Mouse (Mus musculus): ENCODE data around the gene Ak1. TPM values are rescaled to one million over a fixed set of nuclear protein-coding genes. Genes with fewer than 3 reads are reported as not detected.

Ak1 gene
- polyA plus RNA-seq, 1 experiment from 2014 or later = 31.7 TPM

DNA sequence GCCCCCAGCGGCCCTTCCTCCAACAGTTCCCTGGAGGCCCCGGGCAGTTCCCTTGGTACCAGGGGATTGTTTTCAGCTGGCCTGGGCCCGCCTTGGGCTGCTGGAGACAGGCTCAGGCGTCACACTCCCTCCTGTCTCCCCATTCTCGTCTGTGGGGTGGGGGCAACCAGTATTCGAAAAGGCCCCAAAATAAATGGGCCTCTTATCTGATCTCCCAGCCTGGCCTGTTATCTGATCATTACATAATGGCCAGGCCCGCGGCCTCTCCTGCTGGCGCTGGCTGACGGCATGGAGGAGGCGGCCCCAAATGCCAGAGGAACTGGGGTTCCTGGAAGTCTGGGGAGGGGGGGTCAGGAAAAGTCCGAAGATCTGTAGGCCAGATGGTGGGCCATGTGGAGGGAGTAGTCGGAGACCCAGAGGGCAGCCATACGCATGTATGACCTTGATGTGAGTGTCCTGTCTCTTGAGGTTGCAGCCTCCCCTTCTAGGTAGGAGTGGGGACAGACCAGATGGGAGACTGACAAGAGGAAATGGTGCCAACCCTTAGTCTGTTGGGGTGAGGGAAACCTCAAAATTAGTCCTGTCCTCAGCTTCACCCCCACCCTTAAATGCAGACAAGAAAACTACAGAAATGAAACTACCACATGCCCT, 33.3 kb downstream of the Ak1 start:
- H3K36me3 ChIP-seq (ENCODE audit: insufficient read depth, low read length) = no peaks in the 10 kb centered on the region
- H3K4me2 ChIP-seq (replicated peaks; ENCODE audit: low read depth, low read length) = no peak overlapping the region
- peak; percentile 56 for DNase-seq (ENCODE audit: low spot score)
- H3K4me1 ChIP-seq (ENCODE audit: insufficient read depth, low read depth, low read length) = peaks cover 13% of the 10 kb centered on the region
- H3K9me3 ChIP-seq (ENCODE audit: low read length) = no peaks in the 10 kb centered on the region
- no peak overlapping the region for H3K4me3 ChIP-seq (ENCODE audit: low read depth, low read length)
- no peaks in the 10 kb centered on the region for H3K27me3 ChIP-seq (replicated peaks; ENCODE audit: insufficient read depth, low read length)
- peak; percentile 88 for TF ChIP-seq EP300 (IDR thresholded peaks at IDR 0.05)
- no peak for TF ChIP-seq CTCF (IDR thresholded peaks at IDR 0.05)
- H3K9ac ChIP-seq (replicated peaks; ENCODE audit: low read depth) = no peak overlapping the region
- WGBS = 35% methylated on average over 14 of the region's 14 CpGs
- peak overlapping the region; percentile 86 for H3K27ac ChIP-seq (ENCODE audit: low read length)
- ATAC-seq = peak; percentile 59

DNA sequence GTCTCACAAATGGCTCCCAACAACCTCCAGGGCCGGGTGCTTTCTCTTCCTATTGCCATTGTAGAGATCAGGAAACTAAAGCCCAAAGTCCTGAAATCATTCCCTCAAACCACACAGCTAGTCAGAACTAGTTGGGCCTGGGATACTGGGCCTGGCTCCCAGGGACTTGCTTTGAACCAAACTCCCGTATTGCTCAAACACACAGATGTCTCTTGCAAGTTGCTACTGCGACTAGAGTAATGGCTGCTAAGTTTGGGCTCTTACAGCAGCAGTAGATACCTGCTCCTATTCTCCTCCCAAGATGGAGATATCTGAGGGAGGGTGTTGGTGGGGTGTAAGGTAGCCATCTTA, 33.8 kb downstream of the Ak1 start:
- H3K36me3 ChIP-seq (ENCODE audit: insufficient read depth, low read length) = no peaks in the 10 kb centered on the region
- no peaks in the 10 kb centered on the region for H3K27me3 ChIP-seq (replicated peaks; ENCODE audit: insufficient read depth, low read length)
- H3K27ac ChIP-seq (ENCODE audit: low read length) = peak overlapping the region; percentile 86
- H3K4me1 ChIP-seq (ENCODE audit: insufficient read depth, low read depth, low read length) = peaks cover 13% of the 10 kb centered on the region
- ATAC-seq (no peak), DNase-seq (ENCODE audit: low spot score) (no peak)
- 63% methylated on average over 3 of the region's 3 CpGs for WGBS
- H3K4me2 ChIP-seq (replicated peaks; ENCODE audit: low read depth, low read length) = no peak overlapping the region
- no peaks in the 10 kb centered on the region for H3K9me3 ChIP-seq (ENCODE audit: low read length)
- no peak overlapping the region for H3K9ac ChIP-seq (replicated peaks; ENCODE audit: low read depth)
- no peak overlapping the region for H3K4me3 ChIP-seq (ENCODE audit: low read depth, low read length)
- TF ChIP-seq CTCF (IDR thresholded peaks at IDR 0.05) (no peak), EP300 (IDR thresholded peaks at IDR 0.05) (no peak)

DNA sequence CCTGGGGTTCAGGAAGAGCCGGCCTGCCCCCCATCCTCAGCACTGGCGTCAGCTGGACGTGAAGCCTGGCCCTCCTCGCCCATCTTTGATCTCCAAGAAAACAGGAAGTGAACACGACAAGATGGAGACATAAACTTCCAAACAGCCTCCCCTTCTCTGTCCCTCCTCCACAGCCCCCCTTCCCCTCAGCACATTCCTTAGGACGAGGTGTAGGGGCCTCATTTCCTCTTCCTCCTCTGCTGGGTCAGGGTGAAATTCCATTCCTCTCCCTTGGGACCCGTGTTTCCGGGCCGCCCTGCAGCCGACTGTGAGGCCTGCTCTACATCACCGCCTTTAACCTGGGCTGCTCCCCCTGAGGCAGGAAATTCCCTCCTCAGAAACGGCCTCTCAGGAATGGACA, 34.3 kb downstream of the Ak1 start:
- Histone ChIP-seq H3K36me3 (ENCODE audit: insufficient read depth, low read length) (no peaks in the 10 kb centered on the region), H3K4me3 (ENCODE audit: low read depth, low read length) (no peak overlapping the region), H3K27ac (ENCODE audit: low read length) (peak overlapping the region; percentile 86), H3K4me1 (ENCODE audit: insufficient read depth, low read depth, low read length) (peaks cover 13% of the 10 kb centered on the region), H3K27me3 (replicated peaks; ENCODE audit: insufficient read depth, low read length) (no peaks in the 10 kb centered on the region), H3K9me3 (ENCODE audit: low read length) (no peaks in the 10 kb centered on the region), H3K4me2 (replicated peaks; ENCODE audit: low read depth, low read length) (no peak overlapping the region), H3K9ac (replicated peaks; ENCODE audit: low read depth) (no peak overlapping the region)
- WGBS = 24% methylated on average over 12 of the region's 12 CpGs
- ATAC-seq = peak; percentile 83
- DNase-seq (ENCODE audit: low spot score) = peak; percentile 70
- TF ChIP-seq EP300 (IDR thresholded peaks at IDR 0.05) = peak; percentile 88
- TF ChIP-seq CTCF (IDR thresholded peaks at IDR 0.05) = no peak

DNA sequence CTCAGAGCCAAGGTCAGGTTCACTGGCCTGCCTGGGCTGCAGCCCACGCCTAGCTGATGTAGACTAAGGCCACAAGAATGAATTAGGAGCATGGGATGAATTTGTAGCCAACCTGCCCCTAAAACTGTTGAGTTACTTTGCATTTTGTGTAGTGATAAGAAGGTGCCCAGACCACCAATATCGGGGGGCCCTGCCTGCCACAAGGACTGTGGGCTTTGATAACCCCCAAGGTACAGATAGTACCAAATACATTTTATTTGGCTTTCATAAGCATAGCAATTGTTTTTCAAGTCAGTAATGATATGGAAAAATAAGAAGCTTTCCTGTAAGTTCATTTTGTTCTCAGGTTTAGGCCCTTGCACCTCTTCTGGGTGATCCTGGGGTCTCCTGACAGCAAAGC, 37.3 kb downstream of the Ak1 start:
- 84% methylated on average over 2 of the region's 2 CpGs for WGBS
- ATAC-seq (no peak), DNase-seq (ENCODE audit: low spot score) (no peak)
- H3K9me3 ChIP-seq (ENCODE audit: low read length) = no peaks in the 10 kb centered on the region
- H3K9ac ChIP-seq (replicated peaks; ENCODE audit: low read depth) = no peak overlapping the region
- no peak overlapping the region for H3K4me2 ChIP-seq (replicated peaks; ENCODE audit: low read depth, low read length)
- H3K27me3 ChIP-seq (replicated peaks; ENCODE audit: insufficient read depth, low read length) = no peaks in the 10 kb centered on the region
- H3K4me1 ChIP-seq (ENCODE audit: insufficient read depth, low read depth, low read length) = peaks cover 8% of the 10 kb centered on the region
- TF ChIP-seq EP300 (IDR thresholded peaks at IDR 0.05) = no peak
- TF ChIP-seq CTCF (IDR thresholded peaks at IDR 0.05) = no peak
- H3K27ac ChIP-seq (ENCODE audit: low read length) = no peak overlapping the region
- no peaks in the 10 kb centered on the region for H3K36me3 ChIP-seq (ENCODE audit: insufficient read depth, low read length)
- no peak overlapping the region for H3K4me3 ChIP-seq (ENCODE audit: low read depth, low read length)

DNA sequence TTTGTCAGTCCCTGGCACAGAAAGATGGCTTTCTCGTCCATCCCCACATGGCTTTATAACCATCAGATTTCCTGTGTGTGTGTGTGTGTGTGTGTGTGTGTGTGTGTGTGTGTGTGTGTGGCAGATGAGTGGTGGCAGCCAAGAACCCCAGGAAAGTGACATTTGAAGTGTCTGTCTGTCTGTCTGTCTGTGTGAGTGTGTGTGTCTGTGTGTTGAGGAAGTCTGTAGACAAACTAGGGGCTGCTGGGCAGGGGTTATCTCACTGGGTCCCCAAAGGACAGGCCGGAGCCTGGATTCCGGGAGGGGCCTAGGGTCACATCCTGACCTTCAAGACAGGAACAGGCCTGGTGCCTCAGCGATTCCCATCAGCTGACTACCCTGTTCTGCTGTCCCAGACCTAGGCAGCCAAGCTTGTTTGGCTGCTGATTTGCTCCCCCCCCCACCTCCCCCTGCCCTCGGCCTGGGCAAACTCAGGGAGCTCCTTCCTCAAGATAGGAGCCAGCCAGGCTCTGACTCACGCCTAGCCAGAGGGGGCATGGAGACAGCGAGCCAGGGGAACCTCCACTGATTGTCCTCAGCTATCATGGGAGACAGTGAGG, 40.0 kb downstream of the Ak1 start:
- 20% methylated on average over 6 of the region's 7 CpGs for WGBS
- peak; percentile 84 for ATAC-seq
- DNase-seq (ENCODE audit: low spot score) = peak; percentile 61
- Histone ChIP-seq H3K27ac (ENCODE audit: low read length) (0 out of 2 replicates have a peak overlapping the region, but pooled peaks have one; percentile 54), H3K27me3 (replicated peaks; ENCODE audit: insufficient read depth, low read length) (no peaks in the 10 kb centered on the region), H3K4me1 (ENCODE audit: insufficient read depth, low read depth, low read length) (no peaks in the 10 kb centered on the region), H3K4me2 (replicated peaks; ENCODE audit: low read depth, low read length) (no peak overlapping the region), H3K9me3 (ENCODE audit: low read length) (no peaks in the 10 kb centered on the region), H3K36me3 (ENCODE audit: insufficient read depth, low read length) (0 out of 2 replicates have a peak, but pooled peaks cover 5% of the 10 kb centered on the region), H3K9ac (replicated peaks; ENCODE audit: low read depth) (no peak overlapping the region), H3K4me3 (ENCODE audit: low read depth, low read length) (no peak overlapping the region)
- TF ChIP-seq EP300 (IDR thresholded peaks at IDR 0.05) = no peak
- TF ChIP-seq CTCF (IDR thresholded peaks at IDR 0.05) = no peak

DNA sequence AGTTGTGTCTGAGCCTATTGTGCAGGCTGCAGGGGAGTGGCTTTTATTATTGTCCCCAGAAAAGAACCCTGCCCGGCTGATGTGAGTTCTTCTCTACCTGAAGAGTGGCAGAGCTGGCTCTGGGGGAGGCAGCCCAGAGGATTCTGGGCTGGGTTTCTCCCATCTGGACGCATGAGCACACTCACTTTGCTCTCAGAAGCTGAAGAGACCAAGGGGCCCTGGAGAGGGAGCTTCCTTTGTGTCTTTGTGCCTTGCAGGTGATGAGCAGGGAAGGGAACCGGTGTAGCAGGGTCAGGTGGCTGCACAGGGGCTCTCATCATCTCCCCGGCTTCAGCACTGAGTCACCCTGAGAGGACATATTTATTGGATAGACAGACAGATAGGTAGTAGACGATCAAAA, 40.7 kb downstream of the Ak1 start:
- Histone ChIP-seq H3K27ac (ENCODE audit: low read length) (peak overlapping the region; percentile 54; the same call in 1 of the 2 replicates), H3K4me3 (ENCODE audit: low read depth, low read length) (no peak overlapping the region), H3K36me3 (ENCODE audit: insufficient read depth, low read length) (0 out of 2 replicates have a peak, but pooled peaks cover 5% of the 10 kb centered on the region), H3K9ac (replicated peaks; ENCODE audit: low read depth) (no peak overlapping the region), H3K27me3 (replicated peaks; ENCODE audit: insufficient read depth, low read length) (no peaks in the 10 kb centered on the region), H3K4me1 (ENCODE audit: insufficient read depth, low read depth, low read length) (no peaks in the 10 kb centered on the region), H3K4me2 (replicated peaks; ENCODE audit: low read depth, low read length) (no peak overlapping the region), H3K9me3 (ENCODE audit: low read length) (no peaks in the 10 kb centered on the region)
- ATAC-seq = no peak
- TF ChIP-seq CTCF (IDR thresholded peaks at IDR 0.05) (no peak), EP300 (IDR thresholded peaks at IDR 0.05) (no peak)
- no peak for DNase-seq (ENCODE audit: low spot score)
- WGBS = 55% methylated on average over 5 of the region's 5 CpGs
